In genomic region chr3:53761514-53762075, GRCm38 (mm10) we compare ENCODE assay signal across 10 mouse cellular contexts.
DNase-seq lines count a peak whose midpoint lies in the region; ATAC-seq lines count a peak whose summit lies in the region.
"Had no signal": no experiment of that assay in that cellular context is flagged by ENCODE, and none has a peak within 500 bp of the region (broad histone marks: within the 10 kb centered on the region; RNA-seq: fewer than 3 reads in every experiment).

No protein-coding gene starts in this region.

- H3K27me3 ChIP-seq in forebrain, embryonic 11.5 days (ENCODE audit: control insufficient read depth, insufficient read depth, low read length), result no peaks in the 10 kb centered on the region

- no peak overlapping the region for H3K27ac ChIP-seq in forebrain, embryonic 11.5 days (ENCODE audit: low read depth, low read length)

- DNase-seq in layer of hippocampus, adult 9-11 months, result peak; percentile 27
- no peak for DNase-seq in layer of hippocampus, postnatal 36 days
- peak; percentile 52 for DNase-seq in forebrain, embryonic 11.5 days (ENCODE audit: low spot score)
- DNase-seq in mesoderm, embryonic 11.5 days (ENCODE audit: low read depth, low spot score), result peak; percentile 38
- peak; percentile 74 for DNase-seq in retina, postnatal 1 day
- no peak for DNase-seq in left cerebral cortex, adult 9 months (ENCODE audit: low spot score in 2 of 2)
- no peak for DNase-seq in urinary bladder, postnatal 14 days (ENCODE audit: low spot score)
- DNase-seq: gastrocnemius, postnatal 36 days; liver, postnatal 0 days had no signal

- WGBS in forebrain, embryonic 11.5 days, result 34% methylated on average over 11 of the region's 11 CpGs

- H3K9me3 ChIP-seq in forebrain, embryonic 11.5 days (ENCODE audit: control insufficient read depth, low read length), result no peaks in the 10 kb centered on the region

- 0 out of 2 replicates have a peak, but pooled peaks cover 1% of the 10 kb centered on the region for H3K4me1 ChIP-seq in forebrain, embryonic 11.5 days (replicated peaks; ENCODE audit: control insufficient read depth, insufficient read depth, low read length)

- H3K9ac ChIP-seq in forebrain, embryonic 11.5 days (ENCODE audit: low read length), result no peak overlapping the region
- H3K9ac ChIP-seq: liver, postnatal 0 days had no signal

- H3K4me2 ChIP-seq in forebrain, embryonic 11.5 days (ENCODE audit: low read depth, low read length, severe bottlenecking), result no peak overlapping the region

- H3K4me3 ChIP-seq in forebrain, embryonic 11.5 days (ENCODE audit: low read depth, low read length), result no peak overlapping the region

- peak; percentile 63; the same call in 1 of the 2 replicates for ATAC-seq in forebrain, embryonic 11.5 days (replicated peaks; ENCODE audit: low FRiP score)
- no peak for ATAC-seq in megakaryocyte-erythroid progenitor cell, adult 5-6 weeks (replicated peaks; ENCODE audit: low FRiP score, low TSS enrichment, poor library complexity, severe bottlenecking)
- ATAC-seq: liver, postnatal 0 days had no signal

- H3K36me3 ChIP-seq in forebrain, embryonic 11.5 days (ENCODE audit: control insufficient read depth, insufficient read depth, low read length), result no peaks in the 10 kb centered on the region

Comparison
In these comparisons a context has a peak if more than half of its experiments do, and no peak if none do; other contexts are left out.
1. DNase-seq: peak in layer of hippocampus, adult 9-11 months (single experiment), forebrain, embryonic 11.5 days (single experiment), mesoderm, embryonic 11.5 days (single experiment) and retina, postnatal 1 day (single experiment); none in layer of hippocampus, postnatal 36 days (0 of 2), left cerebral cortex, adult 9 months (0 of 2) and urinary bladder, postnatal 14 days (single experiment).